Mouse (Mus musculus) induced T-regulatory cell, adult 2 months (primary cell): ENCODE measurements around the gene Gm21518.
"Not testable (repeated sequence)": the region's sequence is repeated elsewhere in the genome, so short reads cannot be mapped to it uniquely, and the experiment has no call there.

ENCODE experiments used
- DNase-seq: peaks from one replicate; pipeline ENCODE4 v3.0.0-alpha.2; 2012; ENCODE audit warnings: low read depth

Gm21518 gene

DNA sequence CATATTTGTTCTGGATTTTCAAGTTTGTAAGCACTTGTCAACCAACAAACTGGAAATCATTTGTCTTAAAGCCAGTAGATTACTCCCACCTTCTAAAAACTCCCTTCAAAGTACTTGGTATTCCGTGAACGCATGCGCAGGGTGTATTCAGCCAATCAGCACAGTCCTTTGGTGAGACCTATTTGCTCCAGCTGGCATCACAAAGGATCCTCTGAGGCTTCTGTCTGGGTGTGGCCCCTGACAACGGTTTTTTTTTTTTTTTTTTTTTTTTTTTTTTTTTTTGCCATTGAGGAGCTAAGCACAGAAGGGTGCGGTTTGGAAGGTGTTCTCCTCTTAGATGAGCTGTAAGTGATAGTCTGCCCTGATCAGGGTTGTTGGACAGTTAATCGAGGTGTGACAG lies at the start of gene Gm21518:
Gene Gm21518 (plus strand): TSS at position 301 of the 400 bp plus-strand sequence.
- not testable (repeated sequence) for DNase-seq
